Mouse (Mus musculus) kidney, adult 18-20 months (tissue): ENCODE data around the gene Tmem189.

Experiments used
- DNase-seq: peaks from one replicate; pipeline ENCODE4 v3.0.0; 2021

Tmem189 gene

DNA sequence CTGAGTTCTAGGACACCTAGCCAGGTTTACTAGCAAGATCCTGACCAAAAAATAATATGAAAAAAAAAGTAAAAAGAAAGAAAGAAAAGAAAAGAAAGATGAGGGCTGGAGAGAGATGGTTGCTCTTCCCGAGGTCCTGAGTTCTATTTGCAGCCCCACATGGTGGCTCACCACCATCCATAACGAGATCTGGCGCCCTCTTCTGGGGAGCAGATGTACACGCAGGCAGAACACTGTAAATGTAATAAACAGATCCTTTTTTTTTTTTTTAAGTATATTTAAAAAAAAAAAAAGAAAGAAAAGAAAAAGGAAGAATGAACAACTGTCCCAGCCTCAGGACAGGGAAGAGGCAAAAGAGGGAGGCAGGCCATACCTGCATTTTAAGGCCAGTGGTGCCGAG is 11.0 kb downstream of the Tmem189 start:
- DNase-seq: no peak

DNA sequence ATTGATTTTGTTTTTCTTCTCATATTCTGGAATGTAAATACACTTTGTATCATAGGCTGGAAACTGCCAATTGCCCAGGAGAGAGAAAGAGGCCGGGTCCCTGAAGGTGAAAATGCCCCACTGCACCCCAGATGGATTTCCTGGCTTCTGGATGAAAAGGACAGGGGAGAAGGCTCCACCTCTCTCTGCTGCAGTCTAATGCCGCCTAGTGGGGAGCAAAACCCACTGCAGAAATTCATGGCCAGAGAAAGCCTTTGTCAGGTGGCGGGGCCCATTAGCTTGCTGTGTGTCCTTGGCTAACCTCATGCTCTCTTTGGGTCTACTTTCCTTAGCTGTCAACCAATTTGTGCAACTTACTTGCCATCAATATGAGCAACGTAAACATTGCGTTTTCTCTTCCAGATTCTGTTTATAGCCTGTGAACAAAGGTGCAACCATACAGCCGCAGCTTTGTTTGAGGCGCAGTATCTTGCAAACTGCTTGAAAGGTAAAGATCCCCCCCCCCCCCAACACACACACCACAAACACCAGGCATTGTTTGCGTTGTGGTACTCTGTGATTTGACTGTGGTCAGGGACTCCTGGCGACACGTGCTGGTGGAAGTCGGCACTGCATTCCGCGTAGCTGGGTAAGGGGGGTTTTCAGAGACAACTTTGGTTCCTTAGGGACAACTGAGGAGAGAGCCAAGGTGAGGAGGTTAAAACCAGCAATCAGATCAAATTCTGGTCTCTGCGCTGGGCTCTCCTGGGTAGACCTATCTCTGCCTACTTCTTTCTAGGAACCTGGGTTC is 14.3 kb downstream of the Tmem189 start:
- DNase-seq: peak; percentile 58

DNA sequence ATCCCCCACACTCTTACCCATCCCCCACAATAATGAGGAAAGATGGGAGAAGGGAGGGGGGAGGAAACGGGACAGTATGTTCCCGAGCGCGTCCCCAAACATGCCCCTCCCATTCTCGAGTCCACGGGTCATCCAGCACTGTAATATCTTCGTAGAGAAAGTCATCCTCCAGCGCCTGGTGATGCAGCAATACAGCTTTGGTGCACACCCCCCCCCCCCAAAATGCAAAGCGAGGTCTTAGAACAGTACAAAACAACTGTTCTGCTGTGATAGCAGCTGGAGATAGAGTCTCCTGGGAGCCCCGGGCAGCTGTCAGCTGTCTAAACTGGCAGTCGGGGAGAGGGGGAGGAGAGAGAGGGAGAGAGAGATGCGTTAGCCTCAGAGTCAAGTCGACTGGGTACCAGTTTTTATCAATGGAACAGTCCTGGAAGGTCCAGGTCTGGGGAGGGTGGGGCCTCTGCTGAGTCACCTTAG is 17.4 kb downstream of the Tmem189 start:
- no peak for DNase-seq

DNA sequence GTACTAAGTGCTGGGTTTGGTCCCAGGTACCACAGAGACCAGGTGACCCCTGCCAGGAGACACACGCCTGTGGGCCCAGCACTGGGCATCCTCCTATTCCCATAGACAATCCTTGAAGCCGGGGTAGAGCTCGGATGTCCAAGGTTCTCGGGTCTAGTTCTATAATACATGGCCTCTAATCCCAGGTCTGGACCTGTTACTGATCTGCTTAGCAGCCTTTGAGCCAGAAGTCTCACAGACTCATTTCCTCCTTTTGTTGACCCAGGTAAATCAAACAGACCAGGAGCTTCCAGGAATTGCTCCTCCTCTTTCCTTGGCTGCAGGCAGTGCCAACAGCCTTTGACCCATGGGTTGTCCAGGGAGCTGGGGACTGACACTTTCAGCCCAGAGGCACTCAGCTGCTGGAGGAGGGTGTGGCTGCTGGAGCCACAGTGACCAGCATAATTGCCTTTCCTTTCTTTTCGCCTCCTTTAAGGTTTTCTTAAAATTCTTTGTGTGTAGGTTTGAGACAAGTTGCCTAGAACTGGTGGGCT is 18.5 kb downstream of the Tmem189 start:
- peak; percentile 71 for DNase-seq

DNA sequence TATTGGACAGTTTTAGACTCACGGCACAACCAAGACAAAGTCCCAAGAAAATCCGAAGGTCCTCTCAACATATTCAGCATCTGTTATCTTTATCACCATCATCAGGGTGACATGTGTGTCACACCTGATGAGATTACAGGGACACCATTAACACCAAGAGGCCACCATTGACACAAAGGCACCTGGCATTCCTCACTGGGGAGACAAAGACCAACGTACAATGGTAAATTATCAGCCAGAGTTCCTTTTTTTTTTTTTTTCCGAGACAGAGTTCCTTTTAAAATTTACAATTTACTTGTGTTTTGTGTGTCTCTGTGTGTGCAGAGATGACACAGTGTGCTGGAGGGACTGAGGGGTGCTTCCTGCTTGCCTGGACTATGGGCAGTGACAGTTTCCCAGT is 20.2 kb downstream of the Tmem189 start:
- no peak for DNase-seq

DNA sequence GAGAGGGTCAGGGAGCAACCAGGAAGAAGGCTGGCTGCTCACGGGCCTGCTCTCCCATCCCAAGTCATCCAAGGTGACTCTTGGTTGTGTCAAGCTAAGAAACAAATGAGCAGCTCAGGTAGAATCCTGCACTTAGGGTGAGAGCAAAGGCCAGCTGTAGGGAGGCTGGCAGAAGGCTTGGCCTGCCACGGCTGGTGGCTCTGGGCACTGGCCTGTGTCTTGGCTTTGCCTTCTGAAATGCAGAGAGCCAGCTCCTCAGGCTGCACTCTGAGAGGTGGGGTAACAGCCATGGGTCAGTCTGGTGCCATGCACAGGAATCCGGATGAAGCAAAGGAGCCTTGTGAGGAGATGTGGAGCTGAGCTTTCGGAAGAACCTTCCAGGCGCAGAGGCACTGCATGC is 21.2 kb downstream of the Tmem189 start:
- peak; percentile 67 for DNase-seq

DNA sequence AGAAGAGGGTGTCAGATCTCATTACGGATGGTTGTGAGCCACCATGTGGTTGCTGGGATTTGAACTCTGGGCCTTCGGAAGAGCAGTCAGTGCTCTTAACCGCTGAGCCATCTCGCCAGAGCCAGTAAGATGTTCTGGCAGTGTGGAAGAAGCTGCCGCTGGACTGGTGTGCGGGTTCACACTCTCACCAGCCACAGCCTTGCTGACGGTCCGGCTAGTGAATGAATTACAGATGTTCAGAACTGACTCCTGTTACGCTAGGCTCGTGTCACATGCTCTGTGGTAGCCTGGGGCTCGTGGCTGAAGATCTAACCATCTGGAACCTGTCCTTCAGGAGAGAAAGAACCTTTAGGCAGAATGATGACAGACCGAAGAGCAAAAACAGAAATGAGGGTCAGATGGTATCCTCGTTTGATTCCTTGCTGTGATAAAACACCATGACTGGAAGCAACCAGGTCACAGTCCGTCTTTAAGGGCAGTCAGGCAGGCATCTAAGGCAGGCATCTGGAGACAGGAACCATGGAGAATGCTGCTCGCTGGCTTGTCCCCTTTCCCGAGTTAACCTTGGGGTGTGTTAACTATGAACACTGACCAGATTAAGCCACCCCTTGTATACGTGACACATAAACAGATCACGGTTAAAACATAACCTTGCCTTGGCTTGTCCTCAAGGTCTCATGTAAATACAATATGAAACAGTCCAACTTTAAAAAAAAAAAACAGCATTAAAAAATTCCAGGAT is 23.5 kb downstream of the Tmem189 start:
- DNase-seq: peak; percentile 77

DNA sequence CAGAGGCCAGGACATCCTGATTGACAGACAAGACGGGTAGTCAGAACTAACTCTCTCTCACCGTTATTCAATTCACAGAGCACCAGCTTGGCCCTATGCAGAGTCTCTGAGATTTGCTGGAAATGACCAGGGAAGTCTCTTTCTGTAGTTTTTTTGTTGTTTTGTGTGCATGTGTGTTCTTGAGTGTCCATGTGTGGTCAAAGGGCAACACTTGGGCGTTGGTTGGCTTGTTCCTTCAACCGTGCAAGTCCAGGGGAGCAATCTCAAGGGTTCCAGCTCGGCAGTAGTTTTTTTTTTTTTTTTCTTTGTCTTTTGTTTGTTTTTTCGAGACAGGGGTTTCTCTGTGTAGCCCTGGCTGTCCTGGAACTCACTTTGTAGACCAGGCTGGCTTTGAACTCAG is 26.9 kb downstream of the Tmem189 start:
- DNase-seq: peak; percentile 64

DNA sequence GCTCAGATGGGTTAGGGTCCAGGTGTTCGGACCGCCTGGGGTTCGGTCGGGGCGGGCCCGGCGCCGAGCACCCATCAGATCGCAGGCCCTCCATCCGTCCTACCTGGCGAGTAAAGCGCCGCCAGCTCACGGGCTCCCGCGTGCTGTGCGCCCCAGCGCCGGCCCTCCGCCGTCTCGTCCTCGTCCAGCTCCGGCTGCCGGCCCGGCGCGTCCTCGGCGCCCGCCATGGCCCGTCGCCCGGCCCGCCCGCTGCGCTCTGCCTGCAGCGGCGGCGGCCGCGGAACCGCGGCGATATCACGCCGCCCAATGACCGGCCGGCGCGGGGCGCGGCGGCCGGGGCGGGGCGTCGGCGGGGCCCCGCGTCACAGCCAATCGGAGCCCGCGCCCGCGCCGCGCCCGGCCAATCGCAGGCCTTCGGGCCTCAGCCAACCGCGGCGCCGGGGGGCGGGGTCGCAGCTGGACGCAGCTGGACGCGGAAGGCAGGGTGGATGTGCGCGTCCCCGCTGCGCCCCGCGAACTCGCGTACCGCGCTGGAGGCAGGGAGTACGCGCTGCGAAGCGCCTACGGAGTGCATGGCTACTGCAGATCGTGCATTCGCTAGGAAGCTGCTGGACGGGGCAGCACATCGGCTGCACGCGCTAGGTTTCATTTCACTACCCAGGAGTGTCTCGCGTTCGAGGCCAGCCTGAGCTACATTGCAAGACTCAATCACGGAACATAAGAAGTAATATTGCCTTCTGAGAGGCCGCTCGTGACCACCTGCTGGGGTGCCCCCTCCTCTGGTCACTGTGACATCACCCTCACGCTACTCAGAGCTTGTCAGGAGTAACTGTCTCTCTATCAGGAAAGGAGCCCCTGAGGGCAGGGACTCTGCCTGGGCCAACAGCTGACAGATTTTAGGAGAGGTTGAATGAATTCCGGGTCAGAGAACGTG is 28.1 kb downstream of the Tmem189 start, which contains the start of gene Gm20431:
TSS of gene Gm20431 (minus strand) at position 227 of the 934 bp plus-strand sequence.
- peak; percentile 95 for DNase-seq

DNA sequence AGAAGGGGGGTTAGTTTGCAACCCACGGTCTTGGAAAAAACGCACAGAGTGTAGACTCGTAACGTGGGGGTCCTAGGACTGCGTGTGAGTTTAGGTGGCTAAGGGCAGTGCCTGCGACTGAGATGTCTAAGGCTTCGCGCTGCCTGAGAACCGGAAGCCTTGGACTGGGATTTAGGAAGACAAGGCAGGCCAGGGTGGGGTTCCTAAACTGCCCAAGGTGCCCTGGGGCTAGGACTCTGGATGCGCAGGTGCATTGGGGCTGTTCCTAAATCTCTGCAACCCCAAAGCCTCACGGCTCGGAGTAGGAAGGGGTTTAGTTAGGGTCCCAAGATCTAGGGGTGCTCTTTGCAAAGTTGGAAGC is 29.0 kb downstream of the Tmem189 start:
- no peak for DNase-seq

DNA sequence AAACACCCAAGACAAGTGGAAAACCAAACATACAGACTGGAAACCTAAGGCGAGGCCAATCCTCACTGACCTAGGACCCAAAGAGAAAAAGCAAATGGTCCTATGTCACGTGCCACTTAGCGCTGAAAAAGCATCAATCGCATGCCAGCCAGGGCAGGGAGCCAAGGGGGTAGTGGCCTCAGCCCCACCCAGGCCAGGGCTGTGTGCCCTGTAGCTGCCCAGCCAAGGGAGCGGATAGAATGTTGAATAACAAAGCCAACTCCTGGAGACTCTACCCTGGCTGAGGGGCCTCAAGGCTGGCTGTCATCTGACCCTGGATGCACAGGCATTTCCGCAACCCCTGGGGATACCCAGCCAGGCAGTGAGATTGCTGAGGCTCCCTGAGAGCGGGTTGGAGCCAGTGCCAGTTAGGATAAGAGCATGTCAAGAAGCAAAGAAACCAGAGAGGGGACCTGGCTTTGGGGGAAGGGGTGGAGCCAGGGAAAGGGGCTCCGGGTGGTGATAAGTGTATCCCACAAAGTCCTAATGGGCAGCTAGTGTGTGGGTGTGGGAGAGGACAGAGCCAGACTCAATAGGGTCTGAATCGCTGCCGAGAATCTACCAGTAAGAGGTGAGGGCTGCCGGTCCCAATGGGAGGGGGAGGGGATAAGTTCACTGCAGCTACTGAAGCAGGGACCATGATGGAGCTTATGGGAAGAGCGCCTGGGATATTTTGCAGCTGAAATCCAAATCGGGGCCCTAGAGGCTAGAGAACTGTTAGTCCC is 29.6 kb downstream of the Tmem189 start:
- DNase-seq: peak; percentile 90

DNA sequence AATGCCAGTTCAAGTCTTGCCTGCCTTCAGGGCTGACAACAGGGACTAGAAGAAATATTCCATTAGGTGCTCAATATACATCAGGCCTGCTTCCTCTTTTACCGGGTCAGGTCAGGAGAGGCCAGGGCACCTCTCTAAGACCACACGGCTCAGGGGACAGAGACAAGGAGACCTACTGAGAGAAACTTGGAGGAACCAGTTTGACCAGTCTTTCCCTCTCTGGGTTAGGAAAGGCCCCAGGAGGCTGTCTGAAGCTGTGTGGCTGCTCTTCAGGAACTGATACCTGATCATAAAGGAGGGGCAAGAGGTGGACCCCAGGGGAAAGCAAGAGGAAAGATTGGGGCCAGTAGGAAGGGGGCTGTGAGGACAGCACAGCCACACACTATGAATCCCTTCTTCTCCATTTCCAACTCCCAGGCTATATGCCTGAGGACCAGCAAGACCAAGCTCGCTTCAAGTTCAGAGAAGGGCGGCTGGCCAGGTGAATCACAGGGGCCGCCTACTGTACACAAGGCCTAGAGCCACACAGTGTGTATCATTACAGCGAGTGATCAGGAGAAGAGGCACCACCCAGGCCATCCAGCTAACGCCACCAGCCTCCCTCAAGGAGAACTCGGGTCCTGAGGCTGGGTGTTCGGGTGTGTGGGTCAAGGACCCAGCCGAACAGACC is 30.3 kb downstream of the Tmem189 start:
- DNase-seq: peak; percentile 40

DNA sequence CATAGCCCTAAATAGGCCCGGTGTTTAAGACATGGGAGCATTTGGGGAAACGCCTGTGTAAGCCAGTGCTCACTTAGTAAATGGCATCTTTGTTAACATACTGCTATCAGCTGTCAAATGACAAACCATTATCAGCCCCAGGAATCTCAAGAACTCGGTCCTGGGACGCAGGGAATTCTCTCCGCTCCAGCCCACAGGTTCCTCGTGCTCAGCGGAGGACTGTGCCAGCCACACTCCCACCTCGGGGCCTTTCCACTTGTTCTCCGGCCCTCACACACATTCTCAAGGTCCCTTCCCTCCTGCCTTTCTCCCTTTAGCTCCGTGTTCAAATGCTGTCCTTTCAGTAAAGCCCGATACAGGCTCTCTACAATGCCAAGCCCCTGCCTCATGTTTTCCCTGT is 30.9 kb downstream of the Tmem189 start:
- no peak for DNase-seq

DNA sequence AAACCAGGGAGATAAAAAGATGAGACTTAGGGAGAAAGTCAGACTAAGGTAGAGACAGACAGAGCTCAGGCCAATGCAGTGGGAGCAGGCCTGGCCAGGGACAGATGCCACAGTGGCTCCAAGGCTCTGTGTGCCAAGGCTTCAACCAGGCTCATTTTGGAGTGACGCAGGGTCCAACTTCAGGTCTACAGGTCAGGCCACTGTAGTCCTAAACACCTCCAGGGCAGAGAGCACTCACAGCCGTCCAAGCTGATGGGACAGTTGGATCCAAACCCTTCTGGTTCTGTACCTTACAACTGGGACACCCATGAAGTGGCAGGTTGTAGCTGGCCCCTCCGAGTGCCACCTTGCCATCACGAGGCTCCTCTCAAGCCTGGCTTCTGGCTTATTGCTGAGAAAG is 31.6 kb downstream of the Tmem189 start:
- DNase-seq: no peak

DNA sequence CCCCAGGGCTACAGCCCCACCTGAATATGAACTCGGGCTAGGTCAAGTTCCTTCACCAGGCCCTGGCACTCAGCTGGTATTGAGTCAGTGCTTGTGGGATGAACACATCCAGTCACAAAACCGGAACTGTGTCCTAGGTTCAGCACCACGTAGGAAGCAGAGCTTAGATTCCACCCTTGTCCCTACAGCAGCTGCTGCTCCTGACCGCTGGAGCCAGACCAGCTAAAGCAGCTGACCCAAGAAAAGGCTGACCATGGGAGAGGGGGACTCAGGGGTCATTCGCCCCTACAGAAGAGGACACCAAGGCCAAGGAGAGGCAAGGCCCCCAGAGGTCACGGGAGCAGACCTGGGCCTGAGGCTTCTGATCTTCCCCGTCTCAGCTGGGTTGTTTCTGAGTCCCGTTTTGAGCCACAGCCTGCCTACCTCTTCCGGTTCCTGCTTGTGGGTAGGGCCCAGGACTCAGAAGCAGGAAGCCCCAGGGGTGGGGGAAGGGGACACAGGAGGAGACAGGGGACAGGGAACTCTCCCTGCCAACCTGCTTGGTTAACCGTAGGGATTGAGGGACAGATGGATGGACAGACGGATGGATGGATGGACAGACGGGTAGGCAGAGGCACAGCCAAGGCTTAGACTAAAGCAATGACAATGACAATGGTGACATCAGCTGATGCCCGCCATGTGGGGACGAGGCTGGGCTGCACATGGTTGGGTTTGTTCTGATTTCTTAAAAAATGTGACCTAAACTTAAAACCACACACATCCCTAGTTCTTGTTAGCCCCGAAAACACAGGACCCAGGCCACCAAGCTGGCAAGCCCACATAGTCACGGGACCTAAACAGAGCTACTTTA is 32.8 kb downstream of the Tmem189 start:
- peak; percentile 56 for DNase-seq

DNA sequence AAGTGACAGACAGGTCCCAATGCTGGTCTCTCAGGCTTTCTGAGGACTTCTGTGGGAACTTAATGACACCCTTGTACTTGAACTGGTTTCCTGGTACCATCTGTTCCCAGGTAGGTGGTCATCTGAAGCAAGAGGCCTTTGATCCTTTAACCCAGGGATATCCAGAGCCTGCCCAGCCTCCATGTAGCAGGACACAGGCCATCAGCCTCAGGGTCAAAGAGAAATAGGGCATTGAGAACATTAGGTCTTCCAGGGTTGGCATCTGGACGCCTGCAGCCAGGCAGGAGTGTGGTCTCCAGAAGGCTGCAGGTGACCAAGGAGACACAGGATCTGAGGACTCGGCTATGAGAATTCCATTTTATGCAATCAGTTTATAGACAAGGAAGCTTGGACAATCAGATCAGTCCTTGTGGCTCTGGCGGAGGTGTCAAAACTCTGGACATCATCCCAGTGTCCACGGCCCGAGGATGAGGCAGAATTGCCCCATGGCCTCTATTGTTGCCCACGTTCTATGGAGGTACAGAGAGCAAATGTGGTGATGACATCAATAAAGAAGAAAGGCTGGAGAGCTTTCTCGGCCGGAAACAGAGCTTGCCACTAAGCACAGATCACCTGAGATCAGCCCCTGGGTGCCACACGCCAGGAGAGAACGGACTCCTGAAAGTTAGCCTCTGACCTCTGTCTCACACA is 34.6 kb downstream of the Tmem189 start:
- DNase-seq: peak; percentile 48

DNA sequence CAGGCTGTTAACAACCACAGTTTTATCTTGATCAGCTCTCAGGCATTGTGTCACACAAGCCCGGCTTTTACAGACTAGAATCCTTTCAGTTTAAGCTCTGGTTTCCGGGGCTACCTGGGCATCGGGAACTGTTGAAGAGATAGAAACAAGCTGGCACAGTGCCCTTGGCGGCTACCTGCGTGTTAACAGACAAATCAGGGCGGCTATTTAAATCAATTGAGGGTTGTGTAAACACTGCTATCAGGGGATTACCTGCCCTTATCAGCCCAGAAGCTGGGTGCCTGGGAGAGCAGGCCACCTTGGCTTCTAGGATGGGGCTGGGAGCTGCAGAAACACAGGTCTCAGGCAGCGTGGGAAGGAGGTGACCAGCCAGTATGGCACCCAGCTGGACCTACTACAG is 36.9 kb downstream of the Tmem189 start:
- DNase-seq: no peak

DNA sequence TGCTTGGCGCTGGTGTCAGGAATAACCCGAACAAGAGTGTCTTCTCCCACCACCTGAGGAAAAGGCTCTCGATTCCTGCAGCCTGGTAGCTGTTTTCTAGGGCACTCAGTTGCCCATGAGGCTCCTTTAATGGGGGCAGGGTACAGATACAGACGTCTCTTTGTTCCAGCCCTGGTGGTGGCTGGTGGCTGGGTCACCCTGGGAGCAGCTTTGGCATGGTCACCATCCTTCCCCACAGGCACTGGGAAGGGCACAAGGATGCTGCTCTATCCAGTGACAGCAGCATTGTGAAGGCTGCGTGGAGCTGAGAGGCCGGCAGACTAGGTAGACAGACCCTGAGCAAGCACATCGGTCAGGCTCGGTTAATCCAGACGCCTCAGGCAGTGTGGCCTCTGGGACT is 38.0 kb downstream of the Tmem189 start:
- no peak for DNase-seq

DNA sequence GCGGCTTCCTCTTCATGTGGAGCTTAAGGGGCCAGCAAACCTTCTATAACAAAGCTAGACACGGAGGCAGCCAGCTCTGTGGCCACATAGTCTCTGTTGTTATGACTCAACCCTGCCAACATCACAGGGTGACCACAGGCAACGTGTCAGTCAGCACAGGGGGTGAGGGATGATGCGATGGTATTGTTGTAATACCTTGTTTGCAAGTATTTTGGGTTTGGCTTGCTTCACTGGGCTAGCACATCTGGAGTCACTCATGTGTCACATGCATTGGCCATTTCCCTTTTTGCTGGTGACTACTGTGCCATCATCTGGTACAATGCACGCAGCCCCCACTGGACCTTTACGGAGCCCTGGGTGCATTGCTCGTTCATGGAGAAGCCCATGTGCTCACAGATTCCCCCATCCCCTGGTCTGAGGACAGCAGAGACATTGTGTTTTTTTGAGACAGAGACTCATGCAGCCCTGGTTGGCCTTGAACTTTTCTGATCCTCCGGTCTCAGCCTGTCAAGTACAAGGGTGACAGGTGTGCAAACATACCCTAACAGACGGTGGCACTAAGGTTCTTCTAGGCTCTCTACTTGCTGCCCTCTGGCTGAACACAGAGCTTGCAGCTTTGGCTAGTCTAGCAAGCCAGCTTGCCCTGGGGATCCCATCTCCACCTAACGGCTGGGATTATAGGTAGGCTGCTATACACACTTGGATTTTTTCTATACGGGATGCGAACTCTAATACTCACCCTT is 40.2 kb downstream of the Tmem189 start:
- DNase-seq: no peak
